Mouse (Mus musculus): ENCODE measurements around the gene Gnb1l.

Gene Gnb1l

DNA sequence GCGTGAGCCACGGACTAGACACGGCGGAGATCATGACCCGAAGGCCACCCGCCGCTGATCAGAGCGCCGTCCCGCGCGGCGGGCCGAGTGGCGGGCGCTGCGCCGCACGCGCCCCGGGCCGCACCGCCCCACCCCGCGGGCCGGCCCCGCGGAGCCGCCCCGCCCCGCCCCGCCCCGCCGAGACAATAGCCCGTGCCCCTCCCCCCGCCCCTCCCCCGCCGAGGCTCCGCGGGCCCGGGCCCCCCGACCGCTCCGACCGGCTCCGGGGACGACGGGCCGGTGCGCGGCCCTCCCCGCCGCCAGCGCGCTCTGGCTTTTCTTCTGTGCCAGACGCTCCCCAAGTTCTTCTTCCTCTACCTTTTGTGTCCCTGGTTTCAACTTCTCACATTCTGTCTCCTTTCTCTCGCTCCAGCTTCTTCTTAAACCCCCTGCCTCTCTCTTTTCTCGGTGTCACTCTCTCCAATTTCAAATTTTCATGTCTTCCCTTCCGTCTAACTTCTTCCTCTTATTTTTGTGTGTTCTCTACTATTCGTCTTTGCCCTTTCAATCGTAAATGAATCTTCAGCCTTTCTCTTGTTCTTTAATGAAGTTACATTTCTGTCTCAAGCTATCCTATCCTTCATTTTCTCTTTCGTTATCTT, 88.5 kb downstream of the Gnb1l start:
- DNase-seq (ENCODE audit: low spot score), result no peak

DNA sequence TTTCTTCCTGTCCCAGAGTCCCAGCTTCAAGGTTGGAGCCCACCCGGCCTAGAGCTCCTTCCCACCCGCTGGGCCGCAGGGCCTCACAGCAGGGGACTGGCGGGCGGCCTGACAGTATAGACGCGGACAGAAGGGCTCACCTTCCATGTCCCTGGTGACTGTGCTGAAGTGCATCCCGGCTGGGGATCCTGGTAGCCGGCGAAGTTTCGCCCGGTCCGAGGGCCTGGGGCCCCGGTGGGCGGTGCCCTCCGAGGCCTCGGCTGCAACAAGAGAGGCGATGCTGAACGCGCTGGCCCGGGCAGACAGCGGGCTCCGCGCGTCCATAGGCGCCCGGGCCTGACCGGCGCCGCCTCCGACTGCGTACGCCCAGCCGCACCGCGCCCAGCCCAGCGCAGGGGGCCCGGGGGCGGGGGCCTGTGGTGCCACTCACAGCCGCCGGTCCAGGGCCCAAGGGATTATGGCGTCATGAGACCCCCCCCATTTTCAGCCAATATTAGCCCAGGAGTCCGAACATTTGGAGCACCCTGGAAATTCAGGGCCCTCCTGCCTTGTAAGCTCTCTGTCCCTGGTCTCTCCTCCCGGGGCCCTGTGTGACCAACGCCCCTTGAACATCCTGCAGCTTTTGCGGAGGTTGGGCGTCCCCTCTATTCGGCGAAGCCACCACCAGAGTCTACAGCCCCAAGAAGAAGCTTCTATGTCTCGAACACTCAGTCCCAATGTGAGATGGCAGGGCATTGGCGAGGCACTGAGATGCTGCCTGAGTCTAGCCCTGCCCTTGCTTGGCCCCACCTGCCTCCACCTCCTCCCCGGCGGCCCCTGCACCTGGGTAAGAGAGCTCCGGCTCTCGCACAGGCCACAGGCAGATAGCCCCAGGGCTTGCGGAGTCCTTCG, 89.6 kb downstream of the Gnb1l start:
- no peak for DNase-seq (ENCODE audit: low spot score)

DNA sequence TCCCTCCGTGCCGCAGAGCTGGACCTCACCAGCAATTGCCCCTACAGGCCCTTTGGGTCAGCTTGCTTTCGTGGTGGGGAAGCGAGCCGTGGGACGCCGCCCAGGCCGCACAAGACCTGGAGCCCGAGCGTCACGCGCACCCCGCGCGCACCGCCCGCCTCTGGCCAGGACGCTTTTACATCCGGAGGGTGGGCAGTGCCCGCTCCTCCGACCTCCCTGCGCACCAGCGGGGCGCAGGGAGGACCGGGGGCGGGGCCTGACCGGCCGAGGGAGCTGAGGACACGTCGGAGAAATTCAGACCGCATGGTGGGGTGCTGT, 90.2 kb downstream of the Gnb1l start:
- no peak for DNase-seq (ENCODE audit: low spot score)

DNA sequence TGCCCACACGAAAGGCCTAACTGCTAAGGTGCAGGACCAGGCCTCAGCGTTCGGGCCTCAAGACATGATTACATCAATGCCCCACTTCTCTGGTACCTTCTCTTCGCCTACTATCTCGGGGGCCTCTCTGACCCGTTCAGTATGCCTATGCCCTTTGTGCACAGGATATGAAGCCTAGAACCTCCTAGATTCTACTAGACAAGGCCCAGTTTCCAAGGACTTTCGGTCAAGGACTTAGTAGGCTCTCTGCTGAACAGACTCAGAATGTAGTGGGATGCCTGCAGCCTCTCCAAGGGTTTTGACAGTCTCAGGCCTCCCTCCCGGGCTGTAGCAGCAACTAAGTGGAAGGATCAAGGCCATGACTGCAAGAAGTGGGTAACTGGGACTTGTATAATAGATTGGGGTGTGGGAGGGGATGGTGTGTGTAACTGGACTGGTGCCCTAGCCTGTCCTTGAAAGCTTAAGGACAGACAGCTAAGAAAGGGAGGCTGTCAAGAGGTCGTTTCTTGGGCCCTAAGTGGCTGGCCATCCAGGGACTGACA, 90.6 kb downstream of the Gnb1l start:
- no peak for DNase-seq (ENCODE audit: low spot score)

DNA sequence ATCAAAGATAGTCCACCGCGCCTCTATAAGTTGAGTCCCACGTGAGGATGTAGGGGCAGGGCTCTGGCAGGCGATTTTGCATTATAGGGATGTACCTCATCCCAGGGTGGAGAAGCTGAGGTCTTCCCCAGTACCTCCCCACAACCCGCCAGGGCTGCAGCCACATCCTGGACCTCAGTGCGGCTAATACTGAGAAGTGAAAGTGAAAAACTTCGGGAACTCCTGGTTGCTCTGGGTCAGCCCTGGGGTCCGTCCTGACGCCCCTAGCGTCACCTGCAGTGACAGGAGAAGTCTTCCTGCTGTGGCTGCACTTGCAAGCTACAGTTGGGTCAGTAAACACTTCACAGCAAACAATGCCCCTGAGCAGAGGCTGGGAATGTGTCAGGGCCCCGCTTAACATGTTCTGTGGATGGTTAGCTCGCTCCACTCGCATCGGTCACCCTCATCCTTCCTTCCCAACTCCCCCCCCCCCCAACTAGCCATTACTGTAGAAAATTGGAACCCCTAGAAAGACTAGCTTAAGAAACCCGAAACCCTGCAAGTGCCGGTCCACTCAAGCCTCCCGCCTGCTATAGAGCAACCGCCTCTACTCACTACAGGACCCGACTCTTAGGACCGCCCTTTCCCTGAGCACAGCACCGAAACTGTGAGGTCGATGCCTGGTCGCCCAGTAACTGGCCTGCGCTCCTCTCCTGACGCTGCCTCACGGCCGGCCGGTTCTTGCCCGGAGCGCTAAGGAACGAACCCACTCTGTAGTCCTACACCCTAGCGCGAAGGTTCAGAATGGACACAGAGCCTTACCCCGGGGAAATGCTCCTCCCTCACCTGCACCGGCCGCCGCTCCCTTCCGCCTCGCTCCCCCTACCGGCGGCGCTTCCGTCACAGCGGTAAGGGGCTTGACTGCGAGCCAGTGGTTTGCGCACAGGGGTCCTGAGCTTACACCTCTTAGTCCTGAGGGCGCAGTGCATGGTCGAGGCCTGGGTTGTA, 91.6 kb downstream of the Gnb1l start, which contains the start of gene Tbx1:
Gene Tbx1, minus strand, starts transcription at position 868 of the 987 bp plus-strand sequence.
- no peak for DNase-seq (ENCODE audit: low spot score)

DNA sequence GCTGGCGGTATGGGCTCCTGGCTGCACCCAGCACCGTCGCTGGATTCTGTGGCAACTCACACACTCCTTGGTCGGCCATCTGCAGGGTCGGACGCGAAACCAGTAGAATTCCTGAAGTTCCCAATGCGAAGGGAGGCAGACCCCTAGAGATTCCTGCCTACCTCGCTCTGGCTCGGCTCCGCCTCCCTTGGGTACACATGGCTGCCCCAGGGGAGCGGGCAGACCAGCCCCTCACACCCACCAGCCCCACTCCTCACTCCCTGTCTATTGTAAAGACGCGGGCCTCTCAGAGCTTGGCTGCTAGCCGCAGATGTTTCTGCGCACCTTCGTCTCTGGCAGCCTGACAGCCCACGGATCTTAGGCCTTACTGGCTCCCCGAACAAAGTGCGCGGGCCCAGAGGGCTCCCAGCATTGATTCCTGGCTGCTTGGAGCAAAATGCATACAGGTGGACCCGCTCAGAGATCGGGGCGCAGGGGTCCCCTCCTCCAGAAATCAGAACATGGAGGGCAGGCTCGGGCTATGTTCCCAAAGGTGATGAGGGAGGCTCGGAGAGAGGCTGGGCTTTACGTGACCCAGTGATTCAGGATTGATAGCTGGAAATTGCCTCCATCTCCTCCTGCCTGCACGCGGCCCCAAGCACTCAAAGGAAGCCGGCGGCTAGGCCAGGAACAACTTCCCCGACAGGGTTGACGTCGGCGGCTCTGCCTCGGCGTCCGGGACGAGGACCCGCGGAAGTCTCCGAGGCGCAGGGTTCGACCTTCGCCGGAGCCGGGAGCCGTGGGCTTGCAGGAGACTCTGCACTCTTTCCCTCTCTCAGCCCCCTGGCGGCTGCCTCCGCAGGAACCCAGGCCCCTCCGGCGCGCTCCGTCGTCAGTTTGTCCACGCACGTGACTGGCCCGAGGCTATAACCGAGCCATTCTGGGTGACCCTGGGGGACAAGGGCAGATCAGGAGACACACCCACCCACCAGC, 92.8 kb downstream of the Gnb1l start:
- DNase-seq (ENCODE audit: low spot score), result no peak

DNA sequence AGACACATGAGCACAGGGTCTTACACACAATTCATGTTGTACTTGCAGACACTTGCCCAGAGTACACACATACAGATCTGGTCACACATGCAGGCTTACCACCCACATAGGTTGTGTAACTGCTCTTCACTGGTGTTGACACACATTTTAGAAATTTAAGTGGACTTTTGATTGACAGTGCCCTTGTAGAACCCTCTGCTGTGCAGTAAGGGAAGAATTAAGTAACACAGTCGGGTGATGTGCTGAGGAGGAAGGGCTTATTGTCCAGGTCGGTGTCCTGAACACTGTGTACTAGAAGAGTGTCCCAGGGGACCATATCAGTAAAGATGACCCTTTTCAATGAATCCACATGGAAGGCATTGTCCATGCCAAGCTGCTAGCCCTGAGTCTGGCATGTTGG, 95.4 kb downstream of the Gnb1l start:
- DNase-seq (ENCODE audit: low spot score), result no peak

DNA sequence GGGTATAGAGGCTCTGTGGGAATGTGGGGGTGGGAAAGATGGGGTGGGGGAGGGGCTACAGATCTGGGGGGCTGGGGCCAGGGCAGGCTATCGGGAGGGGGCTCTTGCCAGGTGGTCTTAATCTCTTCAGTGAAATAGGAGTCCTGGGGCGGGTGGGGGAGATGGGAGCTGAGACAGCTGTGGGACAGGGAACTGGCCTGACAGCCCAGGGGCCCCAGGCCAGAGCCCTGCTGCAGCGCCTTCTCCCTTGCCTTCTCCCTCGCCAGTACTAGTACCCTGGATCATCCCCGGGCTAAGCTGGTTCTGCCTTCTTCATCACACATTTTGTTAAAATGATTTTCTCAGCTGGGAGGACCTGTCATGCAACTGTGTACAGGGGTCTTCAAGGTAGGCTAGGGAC, 97.7 kb downstream of the Gnb1l start:
- DNase-seq (ENCODE audit: low spot score), result no peak

DNA sequence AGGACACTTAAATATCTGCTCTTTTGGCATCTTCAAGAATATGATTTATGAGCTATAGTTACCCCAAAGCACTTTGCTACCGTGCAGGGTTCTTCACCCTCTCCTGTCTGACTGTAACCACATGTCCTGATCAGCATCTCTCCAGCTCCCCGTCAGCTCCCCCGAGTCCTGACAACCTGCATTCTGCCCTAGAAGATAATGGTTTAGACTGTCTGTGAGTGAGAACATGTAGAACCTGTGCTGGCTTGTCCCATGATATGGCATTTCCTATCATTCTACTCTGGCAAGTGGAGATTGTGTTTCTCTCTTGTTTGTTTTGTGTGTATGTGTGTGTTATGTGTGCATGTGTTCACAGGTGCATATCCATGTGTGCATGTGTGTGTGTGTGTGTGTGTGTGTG, 99.5 kb downstream of the Gnb1l start:
- DNase-seq (ENCODE audit: low spot score), result no peak

DNA sequence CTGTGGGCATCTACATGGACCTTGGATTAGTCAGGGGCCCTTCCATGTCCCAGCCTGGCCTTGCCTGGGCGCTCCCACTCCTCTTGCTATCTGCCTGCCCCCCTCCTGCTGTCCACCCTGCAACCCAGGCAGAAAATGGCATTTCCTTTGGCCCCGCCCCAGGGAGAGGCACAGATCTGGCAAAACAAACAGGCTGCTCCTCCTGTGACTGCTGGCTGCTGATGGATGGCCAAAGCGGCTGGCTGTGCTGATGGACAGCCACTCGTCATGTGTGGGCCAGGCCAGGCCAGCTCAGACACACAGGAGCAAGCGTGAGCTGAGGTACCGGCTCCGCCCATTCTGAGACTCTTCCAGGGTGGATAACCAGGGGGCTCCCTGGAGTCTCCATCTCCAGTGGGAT, 102.9 kb downstream of the Gnb1l start:
- no peak for DNase-seq (ENCODE audit: low spot score)

DNA sequence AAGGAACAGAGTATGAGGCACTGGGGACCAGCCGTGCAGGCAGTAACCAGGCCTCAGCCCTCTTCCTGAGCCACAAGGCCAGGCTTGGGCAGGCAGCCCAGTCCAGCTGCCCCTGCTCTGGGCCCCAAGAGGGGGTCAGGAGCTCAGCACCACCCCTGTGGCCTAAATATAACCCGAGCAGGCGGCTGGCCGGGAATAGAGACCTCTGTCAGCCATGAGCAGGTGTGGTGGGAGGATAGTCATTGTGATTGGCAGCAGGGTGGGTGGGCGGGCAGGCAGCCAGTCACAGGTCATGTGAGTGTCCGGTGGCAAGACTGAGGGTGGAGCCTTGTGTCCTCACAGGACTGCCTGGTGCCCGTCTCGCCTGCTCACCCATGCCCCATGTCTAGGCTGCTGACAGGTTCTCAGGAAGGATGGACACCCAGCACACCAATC, 105.8 kb downstream of the Gnb1l start:
- no peak for DNase-seq (ENCODE audit: low spot score)

DNA sequence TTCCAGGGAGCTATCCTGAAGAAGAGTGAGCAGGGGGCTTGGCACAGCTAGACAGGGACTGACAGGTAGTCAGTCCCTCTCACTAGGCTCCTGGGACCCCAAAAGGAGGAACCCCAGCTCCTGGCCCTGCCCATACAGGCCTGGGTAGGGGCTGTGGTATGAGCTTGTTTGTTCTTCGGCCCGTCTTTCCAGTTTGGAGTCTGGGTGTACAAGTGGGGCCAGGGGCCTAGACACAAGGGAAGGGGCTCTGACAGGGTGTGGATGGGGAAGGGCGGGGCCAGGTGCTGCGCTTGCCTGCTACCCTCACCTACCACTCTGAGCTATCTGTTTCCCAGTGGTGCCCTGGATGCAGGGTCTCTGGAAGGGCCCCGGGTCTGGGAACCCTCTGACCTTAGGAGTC, 107.2 kb downstream of the Gnb1l start:
- no peak for DNase-seq (ENCODE audit: low spot score)

DNA sequence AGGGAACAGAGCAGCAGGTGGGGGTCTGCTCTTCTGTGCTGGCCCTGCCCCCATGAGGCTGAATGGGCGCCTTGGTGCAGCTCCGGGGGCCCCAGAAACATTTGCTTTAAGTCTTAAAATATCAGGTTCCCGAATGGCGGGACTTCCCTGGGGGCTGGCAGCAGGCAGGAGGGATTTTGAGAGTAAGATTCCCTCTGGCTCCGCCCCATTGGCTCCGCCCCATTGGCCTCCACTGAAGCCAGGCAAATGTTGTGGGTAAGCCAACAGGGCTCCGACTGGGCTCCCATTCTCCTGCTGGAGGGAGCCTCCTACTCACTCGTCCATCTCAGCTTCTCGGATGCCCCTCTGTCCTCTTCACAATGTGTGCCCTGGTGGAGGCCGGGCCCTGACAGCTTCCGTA, 109.7 kb downstream of the Gnb1l start:
- DNase-seq (ENCODE audit: low spot score), result no peak

DNA sequence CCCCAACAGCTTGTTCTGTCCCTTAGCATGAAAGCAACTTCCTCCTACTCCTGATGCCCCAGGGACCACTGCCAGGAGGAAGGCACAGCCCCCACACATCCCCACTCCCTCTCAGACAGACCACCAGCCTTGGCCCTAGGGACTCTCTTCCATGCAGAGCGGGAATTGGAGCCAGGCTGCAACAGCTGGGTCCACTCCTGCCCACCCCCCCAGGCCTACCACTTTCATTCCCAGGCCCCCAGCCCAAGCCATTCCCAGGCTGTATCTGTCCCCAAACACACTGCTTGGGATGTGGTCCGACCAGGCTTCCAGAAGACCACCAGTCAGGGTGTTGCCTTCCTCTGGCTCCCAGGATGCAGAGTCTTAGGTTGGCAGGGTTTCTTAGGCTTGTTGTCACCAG, 110.6 kb downstream of the Gnb1l start:
- DNase-seq (ENCODE audit: low spot score), result no peak

DNA sequence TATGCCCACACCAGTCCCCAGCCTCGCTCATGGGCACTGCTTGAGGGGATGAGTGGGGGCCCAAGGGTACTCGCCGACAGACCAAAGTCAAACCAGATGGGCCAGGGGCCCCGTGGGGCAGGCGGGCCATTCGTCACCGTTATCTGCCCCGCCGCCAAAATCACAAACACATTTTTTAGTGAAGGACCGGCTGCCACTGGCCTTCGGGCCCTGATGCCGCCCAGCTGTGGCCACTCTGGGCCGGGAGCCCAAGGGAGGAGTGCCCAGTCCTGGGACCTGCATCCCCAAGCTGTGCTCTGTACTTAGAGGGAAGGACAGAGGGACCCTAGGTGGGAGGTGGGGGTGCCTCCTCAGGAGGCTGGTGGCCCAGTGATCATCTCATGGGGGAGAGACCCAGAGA, 113.2 kb downstream of the Gnb1l start:
- no peak for DNase-seq (ENCODE audit: low spot score)

DNA sequence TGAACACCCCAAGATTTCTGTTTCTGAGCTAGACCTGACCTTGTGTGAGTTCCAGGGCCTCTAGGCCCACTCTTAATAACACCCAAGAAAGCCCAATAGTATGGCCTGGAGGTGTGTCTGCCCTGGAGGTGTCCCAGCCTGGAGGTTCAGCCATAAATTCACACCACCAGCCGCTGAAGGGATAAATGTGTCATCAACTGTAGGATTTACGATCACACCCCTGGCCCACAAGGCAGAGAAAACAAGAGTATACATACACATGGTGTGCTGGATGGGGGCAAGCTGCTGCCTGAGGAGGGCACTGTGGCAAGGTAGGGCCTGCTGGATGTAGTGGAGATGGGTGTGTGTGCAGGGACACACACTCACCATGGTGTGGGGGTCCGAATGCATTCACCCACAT, 114.8 kb downstream of the Gnb1l start:
- no peak for DNase-seq (ENCODE audit: low spot score)
